In the genomic region with DNA sequence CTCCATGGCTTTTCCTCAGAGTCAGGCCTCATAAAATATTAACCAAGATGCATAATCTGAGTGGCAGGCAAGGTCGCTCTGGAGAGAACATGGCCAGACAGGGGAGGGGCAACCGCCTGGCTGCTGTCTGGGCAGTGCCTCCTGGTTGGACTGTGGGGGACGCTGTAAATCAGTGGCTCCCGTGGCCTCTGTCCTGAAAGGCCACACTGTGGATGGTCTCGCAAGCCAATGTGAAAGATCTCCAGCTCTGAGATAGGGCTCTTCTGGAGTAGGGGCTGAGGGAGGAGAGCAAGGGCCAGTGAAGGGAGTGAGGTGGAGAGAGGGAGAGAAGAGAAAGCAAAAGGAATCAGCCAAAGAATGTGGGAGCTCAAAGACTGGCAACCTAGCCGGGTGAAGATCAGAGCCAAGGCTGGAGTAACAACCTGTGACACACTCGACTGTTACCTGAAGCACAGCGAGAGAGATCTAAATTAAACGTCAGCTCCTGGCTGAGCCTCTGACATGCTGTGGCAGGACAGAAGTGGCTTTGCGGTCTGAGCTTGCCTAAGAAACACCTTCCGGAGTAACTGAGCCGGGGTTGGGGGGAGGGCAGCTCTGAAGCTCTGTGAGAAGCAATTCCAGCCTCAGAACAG, we compare ENCODE assay signal across 8 mouse cellular contexts.
A peak's percentile ranks its signal among the peaks of the same experiment; 100 is the strongest.
DNase-seq lines count a peak whose midpoint lies in the region; ATAC-seq and TF ChIP-seq lines count a peak whose summit lies in the region.

No protein-coding gene starts in this region.

- no peak overlapping the region for H3K4me3 ChIP-seq in kidney, postnatal 0 days (replicated peaks; ENCODE audit: low read depth, low read length)
- H3K4me3 ChIP-seq in stomach, postnatal 0 days (ENCODE audit: low read depth, low read length) = no peak overlapping the region

- H3K9ac ChIP-seq in kidney, postnatal 0 days (ENCODE audit: low read depth, low read length) = peak overlapping the region; percentile 25
- no peak overlapping the region for H3K9ac ChIP-seq in stomach, postnatal 0 days (ENCODE audit: low read length)

- ATAC-seq in kidney, postnatal 0 days (replicated peaks; ENCODE audit: low FRiP score, low read depth) = peak; percentile 92
- peak; percentile 43 for ATAC-seq in stomach, postnatal 0 days (ENCODE audit: low FRiP score, low TSS enrichment)
- ATAC-seq in activated CD4-positive, CD25-positive, alpha-beta regulatory T cell, adult 4 months = no peak

- no peak for TF ChIP-seq EP300 in stomach, postnatal 0 days (optimal IDR thresholded peaks at IDR 0.05)

- no peaks in the 10 kb centered on the region for H3K36me3 ChIP-seq in kidney, postnatal 0 days (ENCODE audit: insufficient read depth, low read length)
- H3K36me3 ChIP-seq in stomach, postnatal 0 days (ENCODE audit: control insufficient read depth, insufficient read depth, low read length) = no peaks in the 10 kb centered on the region

- no peak for TF ChIP-seq CTCF in kidney, postnatal 0 days (IDR thresholded peaks at IDR 0.05; ENCODE audit: low read depth)
- no peak for TF ChIP-seq CTCF in stomach, postnatal 0 days (IDR thresholded peaks at IDR 0.05; ENCODE audit: low read depth)

- peak overlapping the region; percentile 86 for H3K27ac ChIP-seq in kidney, postnatal 0 days
- peak overlapping the region; percentile 58 for H3K27ac ChIP-seq in stomach, postnatal 0 days (replicated peaks)

- H3K4me2 ChIP-seq in kidney, postnatal 0 days (ENCODE audit: low read length) = 0 out of 2 replicates have a peak overlapping the region, but pooled peaks have one; percentile 17
- H3K4me2 ChIP-seq in stomach, postnatal 0 days (replicated peaks; ENCODE audit: low read depth) = no peak overlapping the region

- peak; percentile 27 to 55 for DNase-seq in urinary bladder, adult 18-20 months (ENCODE audit: low spot score in 2 of 2)
- no peak for DNase-seq in urinary bladder, postnatal 4 days (ENCODE audit: low spot score in 2 of 2)
- peak; percentile 64 for DNase-seq in kidney, postnatal 0 days (ENCODE audit: low spot score)
- DNase-seq in lung, postnatal 25 days (ENCODE audit: low spot score) = peak; percentile 7
- DNase-seq in stomach, postnatal 0 days (ENCODE audit: low spot score) = peak; percentile 36
- no peak for DNase-seq in frontal cortex, postnatal 10 days (ENCODE audit: low spot score in 2 of 2)
- DNase-seq in ovary, adult 18-20 months (ENCODE audit: low spot score) = no peak

- peaks cover 21% of the 10 kb centered on the region for H3K4me1 ChIP-seq in kidney, postnatal 0 days (replicated peaks; ENCODE audit: insufficient read depth, low read length)
- no peaks in the 10 kb centered on the region for H3K4me1 ChIP-seq in stomach, postnatal 0 days (replicated peaks; ENCODE audit: control insufficient read depth, insufficient read depth)

- no peaks in the 10 kb centered on the region for H3K27me3 ChIP-seq in kidney, postnatal 0 days (ENCODE audit: insufficient read depth, low read length)
- no peaks in the 10 kb centered on the region for H3K27me3 ChIP-seq in stomach, postnatal 0 days (ENCODE audit: control insufficient read depth, insufficient read depth, low read length)

- WGBS in kidney, postnatal 0 days = 14% methylated on average over 12 of the region's 12 CpGs
- WGBS in stomach, postnatal 0 days = 44% methylated on average over 12 of the region's 12 CpGs

- no peaks in the 10 kb centered on the region for H3K9me3 ChIP-seq in kidney, postnatal 0 days (replicated peaks; ENCODE audit: low read length)
- no peaks in the 10 kb centered on the region for H3K9me3 ChIP-seq in stomach, postnatal 0 days (ENCODE audit: control insufficient read depth, low read length)

Comparison
In these comparisons a context has a peak if more than half of its experiments do, and no peak if none do; other contexts are left out.
1. DNase-seq: peak in urinary bladder, adult 18-20 months (2 of 2), kidney, postnatal 0 days (single experiment), lung, postnatal 25 days (single experiment) and stomach, postnatal 0 days (single experiment); none in urinary bladder, postnatal 4 days (0 of 2), frontal cortex, postnatal 10 days (0 of 2) and ovary, adult 18-20 months (single experiment).